Mouse (Mus musculus) midbrain, embryonic 16.5 days (tissue): ENCODE data around the gene Iffo1. TPM values are rescaled to one million over a fixed set of nuclear protein-coding genes. Genes with fewer than 3 reads are reported as not detected.

ENCODE experiments used
- ATAC-seq: fragments of 200-750 bp; cut with Nextera tagmentation; 2 replicates; pipeline ENCODE4 v1.8.0; 2017; ENCODE audit warnings: moderate TSS enrichment
- H3K27ac ChIP-seq: fragments of 300-500 bp; sonication (generic); 2 replicates; pipeline ENCODE4 v1.5.1; 2014; ENCODE audit warnings: mild to moderate bottlenecking, low read length, mixed read lengths
- H3K27me3 ChIP-seq: fragments of 300-500 bp; sonication (generic); 2 replicates; pipeline ENCODE4 v1.6.1; 2014; ENCODE audit warnings: low read depth, low read length, mixed read lengths; ENCODE audit not compliant: control insufficient read depth, insufficient read depth
- H3K36me3 ChIP-seq: fragments of 300-500 bp; sonication (generic); 2 replicates; pipeline ENCODE4 v1.6.1; 2014; ENCODE audit warnings: mild to moderate bottlenecking, low read length, moderate library complexity, mixed read lengths; ENCODE audit not compliant: control insufficient read depth, insufficient read depth
- H3K4me1 ChIP-seq: fragments of 300-500 bp; sonication (generic); 2 replicates; pipeline ENCODE4 v1.6.1; 2014; ENCODE audit warnings: mild to moderate bottlenecking, low read length, mixed read lengths; ENCODE audit not compliant: control insufficient read depth, insufficient read depth
- H3K4me2 ChIP-seq: fragments of 300-500 bp; sonication (generic); 2 replicates; pipeline ENCODE4 v1.6.1; 2014; ENCODE audit warnings: mild to moderate bottlenecking, low read length, mixed read lengths
- H3K4me3 ChIP-seq: fragments of 300-500 bp; sonication (generic); 2 replicates; pipeline ENCODE4 v1.5.1; 2014; ENCODE audit warnings: low read depth, mild to moderate bottlenecking, low read length, moderate library complexity, mixed read lengths
- H3K9ac ChIP-seq: fragments of 300-500 bp; sonication (generic); 2 replicates; pipeline ENCODE4 v1.6.1; 2014; ENCODE audit warnings: low read depth, low read length, mixed read lengths
- H3K9me3 ChIP-seq: fragments of 300-500 bp; sonication (generic); replicated peaks from 2 replicates; pipeline ENCODE4 v1.6.1; 2014; ENCODE audit warnings: mild to moderate bottlenecking, low read length, mixed read lengths; ENCODE audit not compliant: control insufficient read depth, poor library complexity, severe bottlenecking
- WGBS: fragments of 180-500 bp; shearing (Covaris S2); extraction: QIAGEN DNeasy Blood & Tissue Kit; methylation state at CpG from one replicate; pipeline ENCODE4 v1.1.7; 2014; 5-methylcytosine and 5-hydroxymethylcytosine counted together
- polyA plus RNA-seq: library from polyadenylated mRNA; unstranded; fragments of >200 nt; fragmentation: Nextera tagmentation; extraction: Ambion mirVana; gene quantifications from 2 replicates; pipeline ENCODE4 v1.2.1, GENCODE M21; 2015

The Iffo1 gene
- polyA plus RNA-seq, 1 experiment from 2014 or later: 21.1 TPM

DNA sequence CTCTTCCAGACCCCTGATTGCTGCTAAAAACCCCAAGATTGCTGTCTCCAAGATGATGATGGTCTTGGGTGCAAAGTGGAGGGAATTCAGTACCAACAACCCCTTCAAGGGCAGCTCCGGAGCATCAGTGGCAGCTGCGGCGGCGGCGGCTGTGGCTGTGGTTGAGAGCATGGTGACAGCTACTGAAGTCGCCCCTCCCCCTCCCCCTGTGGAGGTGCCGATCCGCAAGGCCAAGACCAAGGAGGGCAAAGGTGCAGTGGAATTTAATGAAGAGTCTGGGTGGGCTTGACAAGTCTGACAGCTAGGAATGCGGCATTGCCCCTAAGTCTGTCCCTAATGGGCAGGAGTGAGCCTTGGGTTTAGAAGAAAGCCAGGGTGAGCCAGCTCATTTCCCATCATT, 43.6 kb upstream of the Iffo1 start:
- Histone ChIP-seq H3K27me3 (no peaks in the 10 kb centered on the region), H3K36me3 (peaks cover 43% of the 10 kb centered on the region), H3K9me3 (no peaks in the 10 kb centered on the region), H3K4me2 (no peak overlapping the region), H3K4me1 (peaks cover 26% of the 10 kb centered on the region), H3K4me3 (no peak overlapping the region), H3K9ac (no peak overlapping the region), H3K27ac (no peak overlapping the region)
- no peak for ATAC-seq
- WGBS: 92% methylated on average over 9 of the region's 9 CpGs

DNA sequence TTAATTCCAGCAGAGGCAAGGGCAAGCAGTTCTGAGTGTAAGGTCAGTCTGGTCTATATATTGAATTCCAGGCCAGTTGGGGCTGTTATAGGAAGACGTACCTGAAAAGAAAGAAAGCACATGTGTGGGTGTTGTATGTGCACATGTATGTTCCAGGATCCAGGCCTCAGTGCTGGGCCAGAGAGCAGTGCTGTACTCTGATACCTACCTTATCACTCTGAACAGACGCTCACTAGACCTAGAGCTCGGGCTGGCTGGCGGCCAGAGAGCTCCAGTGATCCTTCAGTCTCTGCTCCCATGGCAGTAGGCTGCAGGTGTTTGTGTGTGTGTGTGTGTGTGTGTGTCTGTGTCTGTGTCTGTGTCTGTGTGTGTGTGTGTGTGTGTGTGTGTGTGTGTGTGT, 40.8 kb upstream of the Iffo1 start:
- no peak for ATAC-seq
- no peaks in the 10 kb centered on the region for H3K27me3 ChIP-seq

DNA sequence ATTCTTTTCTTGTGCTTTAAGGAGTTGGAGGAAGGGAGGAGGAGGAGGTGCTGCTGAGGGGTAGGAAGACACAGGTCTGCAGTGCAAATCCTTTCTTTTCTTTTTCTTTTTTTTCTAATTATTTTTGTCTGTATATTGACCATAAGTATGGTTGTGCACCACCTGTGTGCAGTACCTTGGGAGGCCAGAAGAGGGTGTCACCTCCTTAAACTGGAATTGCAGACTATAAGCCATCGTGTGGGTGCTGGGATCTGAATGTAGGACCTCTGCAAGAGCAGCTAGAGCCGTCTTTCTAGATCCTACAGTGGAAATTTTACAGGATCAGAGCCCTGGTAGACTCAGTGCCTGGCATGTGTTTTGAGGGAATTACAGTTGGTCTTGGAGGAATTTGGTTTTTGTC, 37.3 kb upstream of the Iffo1 start:
- Histone ChIP-seq H3K9me3 (no peaks in the 10 kb centered on the region), H3K36me3 (peaks cover 80% of the 10 kb centered on the region), H3K9ac (no peak overlapping the region), H3K27ac (no peak overlapping the region), H3K4me2 (no peak overlapping the region), H3K4me1 (no peaks in the 10 kb centered on the region), H3K4me3 (no peak overlapping the region), H3K27me3 (no peaks in the 10 kb centered on the region)
- ATAC-seq: no peak
- WGBS: 94% methylated on average over 2 of the region's 2 CpGs

More for the DNA sequence above, 40.8 kb upstream of the Iffo1 start:
- H3K4me2 ChIP-seq: no peak overlapping the region
- no peaks in the 10 kb centered on the region for H3K9me3 ChIP-seq
- no peak overlapping the region for H3K27ac ChIP-seq
- H3K4me3 ChIP-seq: no peak overlapping the region
- peaks cover 8% of the 10 kb centered on the region for H3K4me1 ChIP-seq
- H3K36me3 ChIP-seq: peaks cover 71% of the 10 kb centered on the region
- no peak overlapping the region for H3K9ac ChIP-seq
- 91% methylated on average over 4 of the region's 4 CpGs for WGBS

DNA sequence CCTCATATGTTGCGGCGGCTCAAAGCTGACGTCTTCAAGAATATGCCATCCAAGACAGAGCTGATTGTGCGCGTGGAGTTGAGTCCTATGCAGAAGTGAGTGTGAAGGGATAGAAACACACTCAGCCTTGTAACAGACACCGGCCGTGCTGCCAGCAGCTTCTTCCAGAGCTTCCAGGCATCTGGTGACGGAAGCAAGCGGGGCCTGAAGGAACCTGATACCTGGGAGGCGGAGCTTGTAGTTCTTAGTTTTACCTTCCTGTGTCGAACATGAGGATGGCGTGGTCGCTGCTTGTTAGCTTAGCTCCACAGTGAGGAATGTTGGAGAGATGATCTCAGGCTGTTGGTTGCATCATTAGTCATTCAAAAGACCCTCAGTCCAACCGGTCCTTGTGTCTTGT, 35.7 kb upstream of the Iffo1 start:
- H3K9ac ChIP-seq: no peak overlapping the region
- peaks cover 85% of the 10 kb centered on the region for H3K36me3 ChIP-seq
- no peaks in the 10 kb centered on the region for H3K4me1 ChIP-seq
- H3K27me3 ChIP-seq: no peaks in the 10 kb centered on the region
- no peak overlapping the region for H3K27ac ChIP-seq
- H3K4me2 ChIP-seq: no peak overlapping the region
- no peak overlapping the region for H3K4me3 ChIP-seq
- ATAC-seq: no peak
- H3K9me3 ChIP-seq: no peaks in the 10 kb centered on the region
- WGBS: 90% methylated on average over 14 of the region's 14 CpGs

DNA sequence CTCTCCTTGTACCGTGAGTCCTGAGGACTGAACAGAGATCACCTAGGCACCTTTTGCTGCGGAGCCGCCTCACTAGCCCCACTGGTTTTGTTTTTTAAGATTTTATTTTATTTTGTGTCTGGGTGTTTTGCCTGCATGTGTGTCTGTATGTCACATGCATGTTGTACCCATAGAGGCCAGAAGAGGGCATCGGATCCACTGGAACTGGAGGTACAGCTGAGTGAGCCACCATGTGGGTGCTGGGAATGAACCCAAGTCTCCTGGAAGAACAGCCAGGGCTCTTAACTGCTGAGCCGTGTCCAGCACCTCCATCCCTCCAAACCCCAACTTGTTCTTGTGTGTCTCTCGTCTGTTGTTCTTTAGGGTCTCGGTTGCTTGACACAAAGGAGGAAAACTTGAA, 34.1 kb upstream of the Iffo1 start:
- no peak overlapping the region for H3K4me2 ChIP-seq
- no peak overlapping the region for H3K9ac ChIP-seq
- no peaks in the 10 kb centered on the region for H3K9me3 ChIP-seq
- 91% methylated on average over 7 of the region's 7 CpGs for WGBS
- H3K27me3 ChIP-seq: no peaks in the 10 kb centered on the region
- H3K4me1 ChIP-seq: no peaks in the 10 kb centered on the region
- no peak for ATAC-seq
- no peak overlapping the region for H3K4me3 ChIP-seq
- H3K27ac ChIP-seq: no peak overlapping the region
- peaks cover 79% of the 10 kb centered on the region for H3K36me3 ChIP-seq

DNA sequence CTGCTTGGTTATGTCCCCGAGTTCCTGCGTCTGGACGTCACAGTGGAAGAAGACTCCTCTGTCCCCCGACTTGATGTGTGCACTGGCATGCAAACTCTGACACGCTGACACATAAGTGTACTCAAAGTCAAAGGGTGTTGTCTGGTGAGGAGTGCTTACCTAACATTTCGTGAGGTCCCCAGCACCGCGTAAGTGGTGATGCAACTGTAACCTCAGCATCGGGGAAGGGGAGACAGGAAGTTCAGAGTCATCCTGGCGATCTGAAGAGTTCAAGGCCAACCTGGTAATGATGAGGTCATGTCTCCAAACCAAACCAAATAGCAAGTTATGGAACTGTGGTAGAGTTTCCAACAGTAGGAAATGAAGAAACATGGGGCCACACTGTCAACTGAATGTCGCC, 32.5 kb upstream of the Iffo1 start:
- H3K36me3 ChIP-seq: peaks cover 67% of the 10 kb centered on the region
- H3K9ac ChIP-seq: no peak overlapping the region
- no peak overlapping the region for H3K4me2 ChIP-seq
- H3K9me3 ChIP-seq: no peaks in the 10 kb centered on the region
- no peaks in the 10 kb centered on the region for H3K27me3 ChIP-seq
- ATAC-seq: no peak
- no peak overlapping the region for H3K4me3 ChIP-seq
- H3K4me1 ChIP-seq: no peaks in the 10 kb centered on the region
- 92% methylated on average over 11 of the region's 11 CpGs for WGBS
- no peak overlapping the region for H3K27ac ChIP-seq

DNA sequence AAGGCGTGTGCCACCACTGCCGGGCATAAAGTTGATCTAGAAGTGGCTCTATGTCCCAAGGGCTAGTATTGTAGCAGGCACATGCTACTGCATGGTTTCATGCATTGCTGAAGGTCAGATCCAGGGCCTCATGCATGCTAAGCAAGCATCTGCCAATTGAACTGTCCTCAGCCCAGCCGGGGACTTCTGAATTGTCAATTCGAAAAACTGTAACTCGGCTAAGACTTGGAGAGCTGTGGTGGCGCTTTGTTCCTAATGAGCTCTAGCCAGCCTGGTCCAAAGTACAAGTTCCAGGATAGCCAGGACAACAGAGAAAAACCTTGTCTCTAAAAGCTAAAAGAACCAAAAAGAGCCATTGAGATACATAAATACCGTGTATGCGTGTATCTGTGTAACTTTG, 25.7 kb upstream of the Iffo1 start:
- no peak overlapping the region for H3K4me3 ChIP-seq
- ATAC-seq: no peak
- H3K9me3 ChIP-seq: no peaks in the 10 kb centered on the region
- no peak overlapping the region for H3K27ac ChIP-seq
- H3K9ac ChIP-seq: no peak overlapping the region
- H3K4me1 ChIP-seq: no peaks in the 10 kb centered on the region
- WGBS: 90% methylated on average over 8 of the region's 8 CpGs
- no peaks in the 10 kb centered on the region for H3K27me3 ChIP-seq
- no peak overlapping the region for H3K4me2 ChIP-seq
- peaks cover 54% of the 10 kb centered on the region for H3K36me3 ChIP-seq

DNA sequence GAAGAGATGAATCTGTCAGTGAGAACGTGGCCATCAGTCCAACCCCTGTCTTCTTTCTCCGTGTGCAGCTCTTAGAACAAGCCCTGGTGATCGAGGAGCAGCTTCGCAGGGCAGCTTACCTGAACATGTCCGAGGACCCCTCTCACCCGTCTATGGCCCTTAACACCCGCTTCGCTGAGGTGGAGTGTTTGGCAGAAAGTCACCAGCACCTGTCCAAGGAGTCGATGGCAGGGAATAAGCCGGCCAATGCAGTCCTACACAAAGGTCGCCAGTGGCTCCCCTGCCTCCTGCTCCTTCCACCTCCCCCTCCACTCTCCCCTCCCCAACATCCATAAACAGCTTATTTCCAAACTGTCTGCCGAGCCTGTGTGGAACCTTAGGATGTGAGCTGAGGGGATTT, 16.3 kb upstream of the Iffo1 start:
- no peak overlapping the region for H3K4me3 ChIP-seq
- no peak for ATAC-seq
- no peak overlapping the region for H3K9ac ChIP-seq
- no peaks in the 10 kb centered on the region for H3K9me3 ChIP-seq
- H3K27me3 ChIP-seq: no peaks in the 10 kb centered on the region
- WGBS: 91% methylated on average over 12 of the region's 12 CpGs
- H3K4me1 ChIP-seq: peaks cover 16% of the 10 kb centered on the region
- no peak overlapping the region for H3K4me2 ChIP-seq
- H3K27ac ChIP-seq: no peak overlapping the region
- H3K36me3 ChIP-seq: peaks cover 35% of the 10 kb centered on the region

DNA sequence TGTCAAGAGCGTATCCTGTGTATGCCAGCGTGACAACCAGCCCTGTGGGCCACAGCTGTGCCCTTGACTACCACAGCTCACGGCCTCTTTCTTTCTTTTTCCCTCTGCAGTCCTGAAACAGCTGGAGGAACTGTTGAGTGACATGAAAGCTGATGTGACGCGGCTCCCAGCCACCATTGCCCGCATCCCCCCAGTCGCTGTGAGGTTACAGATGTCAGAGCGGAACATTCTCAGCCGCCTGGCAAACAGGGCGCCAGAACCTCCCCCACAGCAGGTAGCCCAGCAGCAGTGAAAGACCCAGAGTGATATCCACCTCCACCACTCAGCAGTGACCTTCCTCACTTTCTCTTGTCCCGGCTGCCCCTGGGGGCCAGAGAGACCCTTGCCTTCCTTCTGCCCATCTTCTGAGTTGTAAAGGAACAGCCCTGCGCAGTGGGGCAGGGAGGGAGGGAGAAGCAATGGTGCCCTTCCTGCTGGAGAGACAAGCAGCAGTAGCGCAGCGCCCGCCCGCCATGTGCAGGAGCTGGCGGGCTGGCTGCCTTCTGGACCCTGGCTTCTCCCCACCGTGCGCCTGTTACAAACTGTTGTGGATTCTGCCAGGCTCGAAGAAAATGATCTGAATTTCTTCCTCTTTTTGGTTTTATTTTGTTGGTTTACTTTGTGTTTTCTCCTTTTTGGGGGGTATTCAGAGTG, 15.2 kb upstream of the Iffo1 start:
- no peak overlapping the region for H3K27ac ChIP-seq
- H3K4me2 ChIP-seq: no peak overlapping the region
- no peak overlapping the region for H3K4me3 ChIP-seq
- H3K4me1 ChIP-seq: peaks cover 16% of the 10 kb centered on the region
- H3K36me3 ChIP-seq: peaks cover 36% of the 10 kb centered on the region
- H3K9ac ChIP-seq: no peak overlapping the region
- no peak for ATAC-seq
- 89% methylated on average over 20 of the region's 20 CpGs for WGBS
- no peaks in the 10 kb centered on the region for H3K9me3 ChIP-seq
- H3K27me3 ChIP-seq: no peaks in the 10 kb centered on the region
